Mouse (Mus musculus) heart, embryonic 14.5 days (tissue): ENCODE measurements at regions not wholly inside any gene's neighbourhood (a gene's known extent, or its start where the extent isn't known, plus 50 kb on each side); places are given as distances from the start of the nearest gene placed in this dataset.
"Not testable (repeated sequence)": the region's sequence is repeated elsewhere in the genome, so short reads cannot be mapped to it uniquely, and the experiment has no call there.

Experiments
- ATAC-seq: fragments of 200-750 bp; cut with Nextera tagmentation; 2 replicates; pipeline ENCODE4 v1.8.0; 2017; ENCODE audit warnings: low read depth, moderate TSS enrichment; ENCODE audit not compliant: insufficient number of reproducible peaks, insufficient read depth, low FRiP score
- H3K27ac ChIP-seq, 2 experiments: fragments of 200-500 bp in 1 of 2; fragments of 300-500 bp in 1 of 2; sonication (generic) in 1 of 2; replicated peaks in 1 of 2; 2 replicates each; pipeline ENCODE4 v1.5.1; 2012 to 2014; ENCODE audit warnings: low read depth in 2 of 2, low read length in 2 of 2, control low read depth in 1 of 2, mild to moderate bottlenecking in 1 of 2, mixed read lengths in 1 of 2; ENCODE audit not compliant: control insufficient read depth in 1 of 2, insufficient read depth in 1 of 2
- H3K27me3 ChIP-seq: fragments of 300-500 bp; sonication (generic); 2 replicates; pipeline ENCODE4 v1.6.1; 2014; ENCODE audit warnings: mild to moderate bottlenecking, low read length, control low read depth; ENCODE audit not compliant: control insufficient read depth, insufficient read depth
- H3K36me3 ChIP-seq: fragments of 300-500 bp; sonication (generic); 2 replicates; pipeline ENCODE4 v1.6.1; 2014; ENCODE audit warnings: mild to moderate bottlenecking, control low read depth, low read length, mixed read lengths; ENCODE audit not compliant: control insufficient read depth, insufficient read depth
- H3K4me1 ChIP-seq, 2 experiments: fragments of 200-500 bp in 1 of 2; fragments of 300-500 bp in 1 of 2; sonication (generic) in 1 of 2; 2 replicates each; pipeline ENCODE4 v1.6.1; 2012 to 2014; ENCODE audit warnings: low read length in 2 of 2, control low read depth in 1 of 2, mixed read lengths in 1 of 2; ENCODE audit not compliant: control insufficient read depth in 2 of 2, insufficient read depth in 2 of 2
- H3K4me2 ChIP-seq: fragments of 300-500 bp; sonication (generic); 2 replicates; pipeline ENCODE4 v1.6.1; 2014; ENCODE audit warnings: mild to moderate bottlenecking, low read length
- H3K4me3 ChIP-seq, 2 experiments: fragments of 200-500 bp in 1 of 2; fragments of 300-500 bp in 1 of 2; sonication (generic) in 1 of 2; 2 replicates each; pipeline ENCODE4 v1.5.1; 2012 to 2014; ENCODE audit warnings: low read length in 2 of 2, mild to moderate bottlenecking in 2 of 2, control low read depth in 1 of 2, low read depth in 1 of 2, moderate library complexity in 1 of 2; ENCODE audit not compliant: control insufficient read depth in 1 of 2, insufficient read depth in 1 of 2
- H3K9ac ChIP-seq: fragments of 300-500 bp; sonication (generic); 2 replicates; pipeline ENCODE4 v1.6.1; 2014; ENCODE audit warnings: mild to moderate bottlenecking, low read length
- H3K9me3 ChIP-seq: fragments of 300-500 bp; sonication (generic); 2 replicates; pipeline ENCODE4 v1.6.1; 2016; ENCODE audit warnings: low read length, control low read depth; ENCODE audit not compliant: control insufficient read depth
- WGBS: fragments of 180-500 bp; shearing (Covaris S2); extraction: QIAGEN DNeasy Blood & Tissue Kit; methylation state at CpG from one replicate; pipeline ENCODE4 v1.1.7; 2014; 5-methylcytosine and 5-hydroxymethylcytosine counted together

DNA sequence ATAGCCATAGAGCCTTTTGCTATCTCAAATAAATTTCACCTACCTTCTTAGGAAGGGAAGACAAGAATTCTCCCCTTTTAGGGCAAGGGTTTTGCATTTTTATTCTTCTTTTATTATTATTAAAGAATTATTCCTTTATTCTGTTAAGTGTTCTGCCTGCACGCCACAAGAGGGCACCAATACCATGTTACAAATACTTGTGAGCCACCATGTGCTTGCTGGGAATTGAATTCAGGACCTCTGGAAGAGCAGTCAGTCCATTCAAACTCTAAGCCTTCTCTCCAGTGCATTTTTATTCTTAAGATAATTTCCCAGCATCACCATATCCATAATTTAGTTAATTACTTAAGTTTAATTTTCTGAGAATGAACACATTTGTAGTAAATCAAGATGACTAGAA, 135.9 kb downstream of the Ptchd3 start:
- H3K4me1 ChIP-seq, H3K4me3 ChIP-seq, H3K9ac ChIP-seq, H3K27me3 ChIP-seq, H3K4me2 ChIP-seq, ATAC-seq, H3K36me3 ChIP-seq, H3K27ac ChIP-seq, H3K9me3 ChIP-seq: not testable (repeated sequence)
- 2% methylated on average over 1 of the region's 1 CpGs for WGBS
